Mouse (Mus musculus) right cerebral cortex, adult 18-20 months (tissue): ENCODE measurements around the gene Icos.

Experiments used
- DNase-seq: peaks from one replicate; pipeline ENCODE4 v3.0.0; 2022; ENCODE audit warnings: mixed read lengths

Gene Icos

GRCm38 (mm10) chr1:61042842-61043241 is 65.1 kb downstream of the Icos start:
- DNase-seq: peak; percentile 8

GRCm38 (mm10) chr1:61046055-61046705 is 68.5 kb downstream of the Icos start:
- DNase-seq: no peak

- DNase-seq: no peak
Measured at GRCm38 (mm10) chr1:61047336-61047735, 69.6 kb downstream of the Icos start.
